Mouse (Mus musculus) intestine, embryonic 15.5 days (tissue): ENCODE results near the gene Tubg2. TPM values are rescaled to one million over a fixed set of nuclear protein-coding genes. Genes with fewer than 3 reads are reported as not detected.

ENCODE experiments used
- ATAC-seq: fragments of 200-750 bp; cut with Nextera tagmentation; 2 replicates; pipeline ENCODE4 v1.8.0; 2017; ENCODE audit warnings: moderate TSS enrichment, moderate library complexity
- H3K27ac ChIP-seq: fragments of 300-500 bp; sonication (generic); 2 replicates; pipeline ENCODE4 v1.5.1; 2015; ENCODE audit warnings: mild to moderate bottlenecking, inconsistent platforms
- H3K27me3 ChIP-seq: fragments of 300-500 bp; sonication (generic); replicated peaks from 2 replicates; pipeline ENCODE4 v1.6.1; 2015; ENCODE audit warnings: inconsistent platforms
- H3K36me3 ChIP-seq: fragments of 300-500 bp; sonication (generic); 2 replicates; pipeline ENCODE4 v1.6.1; 2015; ENCODE audit warnings: inconsistent platforms
- H3K4me1 ChIP-seq: fragments of 300-500 bp; sonication (generic); replicated peaks from 2 replicates; pipeline ENCODE4 v1.6.1; 2015; ENCODE audit warnings: inconsistent platforms
- H3K4me2 ChIP-seq: fragments of 300-500 bp; sonication (generic); replicated peaks from 2 replicates; pipeline ENCODE4 v1.6.1; 2015; ENCODE audit warnings: mild to moderate bottlenecking, inconsistent platforms
- H3K4me3 ChIP-seq: fragments of 300-500 bp; sonication (generic); replicated peaks from 2 replicates; pipeline ENCODE4 v1.5.1; 2015; ENCODE audit warnings: inconsistent platforms
- H3K9ac ChIP-seq: fragments of 300-500 bp; sonication (generic); 2 replicates; pipeline ENCODE4 v1.6.1; 2015; ENCODE audit warnings: inconsistent platforms
- H3K9me3 ChIP-seq: fragments of 300-500 bp; sonication (generic); 2 replicates; pipeline ENCODE4 v1.6.1; 2016; ENCODE audit warnings: inconsistent platforms
- WGBS: fragments of 180-500 bp; shearing (Covaris S2); methylation state at CpG from one replicate; pipeline ENCODE4 v1.1.7; 2015; 5-methylcytosine and 5-hydroxymethylcytosine counted together
- polyA plus RNA-seq: library from polyadenylated mRNA; unstranded; fragments of >200 nt; fragmentation: Nextera tagmentation; extraction: Ambion mirVana; gene quantifications from 2 replicates; pipeline ENCODE4 v1.2.1, GENCODE M21; 2015

The Tubg2 gene
- polyA plus RNA-seq, 1 experiment from 2014 or later: 4.4 TPM

DNA sequence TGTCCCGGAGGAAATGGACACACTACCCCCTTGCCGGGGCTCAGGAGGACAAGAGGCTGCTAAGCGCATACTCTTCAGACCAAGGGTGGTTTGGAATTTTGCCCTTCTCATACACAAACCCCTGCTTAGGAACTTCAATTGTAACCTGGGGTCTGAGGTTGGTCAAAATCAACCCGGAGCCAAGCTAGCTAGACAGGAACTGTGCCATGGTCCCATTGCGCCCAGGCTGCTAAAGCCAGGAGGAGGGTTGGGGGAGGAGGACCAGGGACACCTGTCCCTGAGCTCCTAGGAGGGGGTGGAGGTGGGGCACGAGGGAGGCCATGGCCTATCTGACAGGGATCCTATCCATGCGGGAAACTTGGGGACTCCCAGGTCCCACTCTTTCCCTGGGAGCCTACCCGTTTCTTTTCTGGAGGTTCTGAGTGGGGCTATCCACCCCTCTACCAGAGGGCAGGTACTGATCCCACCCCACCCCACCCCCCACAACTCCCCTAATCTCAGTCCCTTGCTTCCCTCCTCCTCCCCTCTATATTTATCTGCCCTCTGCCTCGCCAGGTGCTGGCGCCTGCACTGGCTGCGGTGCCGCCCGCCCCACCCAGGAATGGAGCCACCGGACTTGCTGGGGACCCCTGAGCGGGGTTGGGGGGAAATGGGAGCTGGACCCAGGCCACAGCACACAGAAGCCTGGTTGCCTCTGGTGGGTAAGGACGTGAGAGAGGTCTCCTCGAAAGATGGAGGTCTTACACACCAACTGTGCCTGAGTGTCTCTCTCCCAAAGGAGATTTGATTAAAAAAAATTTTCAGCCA is 13.8 kb downstream of the Tubg2 start:
- no peak overlapping the region for H3K27ac ChIP-seq
- H3K36me3 ChIP-seq: peaks cover 19% of the 10 kb centered on the region
- H3K4me1 ChIP-seq: peaks cover 45% of the 10 kb centered on the region
- peak overlapping the region; percentile 69 for H3K4me3 ChIP-seq
- ATAC-seq: no peak
- WGBS: 18% methylated on average over 17 of the region's 17 CpGs
- H3K9ac ChIP-seq: peak overlapping the region; percentile 72
- H3K9me3 ChIP-seq: no peaks in the 10 kb centered on the region
- peak overlapping the region; percentile 93 for H3K4me2 ChIP-seq
- H3K27me3 ChIP-seq: peaks cover 11% of the 10 kb centered on the region

GRCm38 (mm10) chr11:101170354-101170810 is 14.7 kb downstream of the Tubg2 start, which contains the start of gene Cntnap1:
Gene Cntnap1, plus strand, starts transcription at chr11:101170523.
- Histone ChIP-seq H3K9me3 (no peaks in the 10 kb centered on the region), H3K27ac (peak within 1 kb of the TSS; percentile 86), H3K4me2 (peak within 1 kb of the TSS; percentile 93), H3K27me3 (peaks cover 12% of the 10 kb centered on the region), H3K36me3 (peaks cover 17% of the 10 kb centered on the region), H3K4me1 (peaks cover 51% of the 10 kb centered on the region), H3K9ac (peak within 1 kb of the TSS; percentile 72), H3K4me3 (peak within 1 kb of the TSS; percentile 69)
- WGBS: 1% methylated on average over 35 of the region's 35 CpGs
- no peak for ATAC-seq

DNA sequence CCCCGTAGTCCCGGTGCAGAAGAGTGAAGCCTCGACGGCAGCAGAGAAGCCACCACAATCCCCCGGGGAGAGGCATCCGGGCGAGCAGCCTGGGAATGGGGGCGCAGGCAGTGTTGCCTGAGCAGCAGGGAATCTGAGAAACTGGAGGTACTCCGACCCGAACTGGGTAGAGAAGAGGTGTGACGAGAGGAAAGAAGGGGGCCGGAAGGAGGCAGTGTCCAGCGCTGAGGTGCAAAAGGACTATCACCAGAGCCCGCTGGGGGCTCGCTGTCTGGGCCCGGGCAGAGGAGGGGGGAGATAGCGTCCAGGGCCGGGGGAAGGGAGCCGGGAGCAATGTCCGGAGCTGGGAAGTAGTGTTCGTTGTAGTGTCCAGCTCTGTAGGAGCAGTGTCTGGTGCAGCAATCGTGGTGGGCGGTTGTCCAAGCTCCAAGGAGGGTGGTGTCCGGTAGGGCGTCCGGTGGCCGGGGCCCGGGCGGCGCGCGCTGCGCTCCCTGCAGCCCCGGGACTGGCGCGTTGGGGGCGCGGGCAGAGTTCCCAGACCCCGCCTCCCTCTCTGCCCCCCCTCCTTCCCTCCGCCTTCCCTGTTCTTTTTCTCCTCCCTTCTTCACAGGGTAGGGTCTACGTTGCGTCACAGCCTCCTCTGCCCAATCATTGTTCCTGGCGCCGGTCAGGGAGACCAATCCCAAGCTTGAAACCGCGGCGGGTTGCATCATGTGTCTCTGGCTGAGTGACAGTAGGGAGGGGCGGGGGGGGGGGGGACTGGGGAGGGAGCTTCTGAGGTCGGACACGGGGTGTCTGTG is 15.3 kb downstream of the Tubg2 start, which contains the start of gene Plekhh3:
Plekhh3 (minus strand) TSS at position 541 of the 800 bp plus-strand sequence.
- Histone ChIP-seq H3K4me1 (peaks cover 52% of the 10 kb centered on the region), H3K4me3 (peak within 1 kb of the TSS; percentile 69), H3K4me2 (peak within 1 kb of the TSS; percentile 93), H3K9me3 (no peaks in the 10 kb centered on the region), H3K9ac (peak within 1 kb of the TSS; percentile 72), H3K27ac (peak within 1 kb of the TSS; percentile 94), H3K36me3 (peaks cover 17% of the 10 kb centered on the region), H3K27me3 (peaks cover 12% of the 10 kb centered on the region)
- ATAC-seq: peak; percentile 95
- WGBS: under 1% methylated on average over 49 of the region's 50 CpGs

- peak overlapping the region; percentile 60 for H3K9ac ChIP-seq
- peak; percentile 70 for ATAC-seq
- H3K4me2 ChIP-seq: peak overlapping the region; percentile 85
- H3K27ac ChIP-seq: peak overlapping the region; percentile 94
- peaks cover 11% of the 10 kb centered on the region for H3K36me3 ChIP-seq
- H3K27me3 ChIP-seq: peaks cover 9% of the 10 kb centered on the region
- no peaks in the 10 kb centered on the region for H3K9me3 ChIP-seq
- peak overlapping the region; percentile 61 for H3K4me3 ChIP-seq
- peaks cover 61% of the 10 kb centered on the region for H3K4me1 ChIP-seq
- WGBS: under 1% methylated on average over 31 of the region's 31 CpGs
Observed at GRCm38 (mm10) chr11:101171721-101172433, 16.2 kb downstream of the Tubg2 start.

DNA sequence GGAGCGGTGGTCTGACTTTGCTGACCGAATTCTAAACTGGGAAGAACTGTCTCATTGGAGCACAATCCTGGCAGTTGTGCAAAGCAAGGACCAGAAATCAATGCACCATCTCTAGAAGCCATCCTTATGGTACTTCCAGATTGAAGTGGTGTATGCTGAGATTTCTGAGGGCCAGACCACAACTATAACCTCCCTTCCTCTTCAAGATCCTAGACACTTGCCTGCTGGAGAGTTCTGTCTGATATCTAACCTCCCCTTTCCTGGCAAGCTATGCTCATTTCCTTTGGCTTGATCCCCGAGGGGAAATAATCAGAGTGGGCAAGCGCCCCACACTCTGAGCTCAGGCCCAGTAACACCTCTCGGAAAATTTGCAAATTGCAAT is 16.7 kb downstream of the Tubg2 start:
- H3K27ac ChIP-seq: peak overlapping the region; percentile 94
- 20% methylated on average over 5 of the region's 5 CpGs for WGBS
- H3K4me3 ChIP-seq: peak overlapping the region; percentile 61
- H3K36me3 ChIP-seq: peaks cover 8% of the 10 kb centered on the region
- peaks cover 66% of the 10 kb centered on the region for H3K4me1 ChIP-seq
- H3K27me3 ChIP-seq: peaks cover 14% of the 10 kb centered on the region
- peak overlapping the region; percentile 60 for H3K9ac ChIP-seq
- no peaks in the 10 kb centered on the region for H3K9me3 ChIP-seq
- no peak for ATAC-seq
- H3K4me2 ChIP-seq: peak overlapping the region; percentile 85

GRCm38 (mm10) chr11:101173112-101173511 is 17.4 kb downstream of the Tubg2 start:
- H3K4me2 ChIP-seq: peak overlapping the region; percentile 89
- ATAC-seq: no peak
- 16% methylated on average over 11 of the region's 11 CpGs for WGBS
- peaks cover 18% of the 10 kb centered on the region for H3K27me3 ChIP-seq
- H3K9me3 ChIP-seq: no peaks in the 10 kb centered on the region
- H3K9ac ChIP-seq: peak overlapping the region; percentile 51; the same call in 1 of the 2 replicates
- H3K4me1 ChIP-seq: peaks cover 66% of the 10 kb centered on the region
- peak overlapping the region; percentile 85 for H3K27ac ChIP-seq
- H3K4me3 ChIP-seq: peak overlapping the region; percentile 33; the same call in 1 of the 2 replicates
- H3K36me3 ChIP-seq: peaks cover under 1% of the 10 kb centered on the region; the same call in 1 of the 2 replicates

DNA sequence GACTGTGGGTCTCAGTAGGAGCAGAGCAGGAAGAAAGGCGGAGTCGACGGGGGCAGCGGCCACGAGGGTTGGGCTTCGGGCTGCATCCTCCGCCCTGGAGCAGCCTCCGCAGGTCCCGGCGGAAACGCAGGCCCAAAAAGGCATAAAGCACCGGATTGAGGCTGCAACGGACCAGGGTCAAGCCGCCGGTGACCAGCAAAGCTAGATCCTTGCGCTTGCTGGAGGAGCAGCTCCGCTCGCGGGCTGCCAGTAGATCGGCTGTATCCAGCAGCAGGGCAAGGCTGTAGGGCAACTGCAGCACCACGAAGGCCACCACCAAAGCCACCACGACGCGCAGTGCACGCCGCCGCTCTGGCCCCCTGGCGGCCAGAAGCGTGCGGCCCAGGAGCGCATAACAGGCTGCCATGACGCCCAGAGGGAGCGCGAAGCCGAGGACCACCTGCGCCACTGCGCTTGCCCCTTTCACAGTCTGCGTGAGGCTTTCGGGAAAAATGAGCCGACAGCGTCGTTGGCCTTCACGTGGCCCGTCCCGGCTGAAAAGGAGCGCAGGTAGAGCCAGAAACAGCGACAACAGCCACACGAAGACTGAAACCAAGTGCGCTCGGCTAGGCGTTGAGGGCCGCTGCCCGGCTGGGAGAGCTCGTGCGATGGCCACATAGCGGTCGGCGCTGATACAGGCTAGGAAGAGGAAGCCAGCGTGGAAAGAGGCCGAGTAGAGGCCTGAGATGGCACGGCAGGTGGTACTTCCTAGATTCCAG is 18.1 kb downstream of the Tubg2 start:
- H3K4me3 ChIP-seq: peak overlapping the region; percentile 33
- H3K9ac ChIP-seq: peak overlapping the region; percentile 51
- no peaks in the 10 kb centered on the region for H3K36me3 ChIP-seq
- H3K9me3 ChIP-seq: no peaks in the 10 kb centered on the region
- peaks cover 60% of the 10 kb centered on the region for H3K4me1 ChIP-seq
- H3K27ac ChIP-seq: peak overlapping the region; percentile 85
- H3K27me3 ChIP-seq: peaks cover 25% of the 10 kb centered on the region
- peak; percentile 50 for ATAC-seq
- peak overlapping the region; percentile 89 for H3K4me2 ChIP-seq
- WGBS: 2% methylated on average over 61 of the region's 61 CpGs

- 39% methylated on average over 9 of the region's 9 CpGs for WGBS
- H3K9ac ChIP-seq: peak overlapping the region; percentile 51
- peak overlapping the region; percentile 89 for H3K4me2 ChIP-seq
- H3K4me3 ChIP-seq: peak overlapping the region; percentile 33
- H3K27ac ChIP-seq: 0 out of 2 replicates have a peak overlapping the region, but pooled peaks have one; percentile 85
- H3K4me1 ChIP-seq: peaks cover 55% of the 10 kb centered on the region
- ATAC-seq: no peak
- H3K9me3 ChIP-seq: no peaks in the 10 kb centered on the region
- H3K36me3 ChIP-seq: no peaks in the 10 kb centered on the region
- H3K27me3 ChIP-seq: peaks cover 25% of the 10 kb centered on the region
Observed at GRCm38 (mm10) chr11:101174389-101174745, 18.7 kb downstream of the Tubg2 start.

DNA sequence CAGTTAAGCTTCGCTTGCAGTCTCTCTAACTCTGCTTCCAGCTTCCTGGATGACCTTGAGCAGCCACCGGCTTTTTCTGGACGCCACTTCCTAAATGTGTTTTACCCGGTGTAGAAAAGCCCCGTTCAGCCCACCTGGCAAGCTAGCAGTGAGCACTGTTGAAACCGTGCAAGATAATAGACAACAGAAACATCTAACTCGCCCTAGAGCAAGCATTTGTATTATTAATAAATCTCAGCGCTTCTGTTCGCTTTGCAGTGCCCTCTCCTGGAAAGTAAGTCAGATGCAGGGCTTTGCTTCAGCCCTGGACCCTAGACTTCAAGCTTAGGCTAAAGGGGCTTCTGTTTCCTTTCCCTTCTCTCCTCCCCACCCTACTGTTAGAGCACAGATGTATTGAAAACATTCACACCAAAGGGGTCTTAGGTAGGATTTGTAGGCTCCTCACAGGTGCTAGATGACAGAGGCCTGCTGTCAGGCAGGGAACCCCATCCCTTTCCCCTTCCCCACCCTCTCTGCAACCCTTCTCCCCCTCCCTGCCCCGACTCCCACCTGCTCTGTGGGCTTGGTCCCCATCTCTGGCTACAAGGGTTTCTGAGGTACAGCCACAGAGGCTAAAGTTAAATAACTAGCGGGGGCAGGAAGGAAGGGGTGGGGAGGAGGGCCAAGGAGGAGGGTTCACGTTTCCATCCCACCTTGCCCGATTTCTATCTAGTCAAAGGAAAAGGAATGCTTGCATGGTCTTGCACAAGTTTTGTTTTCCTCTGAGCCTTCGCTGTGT is 19.3 kb downstream of the Tubg2 start, which contains the start of gene Ccr10:
Ccr10 (minus strand) TSS at position 593 of the 778 bp plus-strand sequence.
- Histone ChIP-seq H3K27ac (0 out of 2 replicates have a peak within 1 kb of the TSS, but pooled peaks have one; percentile 85), H3K9me3 (no peaks in the 10 kb centered on the region), H3K27me3 (peaks cover 25% of the 10 kb centered on the region), H3K4me1 (peaks cover 49% of the 10 kb centered on the region), H3K4me3 (peak within 1 kb of the TSS; percentile 33), H3K4me2 (peak within 1 kb of the TSS; percentile 89), H3K9ac (peak within 1 kb of the TSS; percentile 51), H3K36me3 (no peaks in the 10 kb centered on the region)
- ATAC-seq: no peak
- WGBS: 26% methylated on average over 14 of the region's 14 CpGs

DNA sequence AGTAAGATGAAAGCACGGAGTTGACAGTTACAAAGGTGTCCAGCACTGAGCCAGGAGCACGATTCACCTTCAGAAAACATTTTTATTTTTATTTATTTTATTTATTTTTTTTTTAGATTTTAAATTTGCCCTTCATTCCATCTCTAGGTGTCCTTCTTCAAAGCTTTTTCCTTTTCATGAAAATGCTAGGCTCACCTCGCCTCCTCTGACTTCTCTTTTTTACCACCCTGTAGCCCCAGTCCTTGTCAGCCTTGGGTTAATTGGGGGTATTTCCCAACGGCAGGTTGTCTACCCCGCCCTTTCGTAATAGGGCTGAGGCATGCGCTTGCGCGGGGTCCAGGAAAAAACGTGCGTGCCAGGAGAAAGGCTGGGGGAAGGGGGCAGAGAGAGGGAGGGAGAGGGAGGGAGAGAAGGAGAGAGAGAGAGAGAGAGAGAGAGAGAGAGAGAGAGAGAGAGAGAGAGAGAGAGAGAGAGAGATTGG is 20.0 kb downstream of the Tubg2 start:
- Histone ChIP-seq H3K4me1 (peaks cover 47% of the 10 kb centered on the region), H3K4me3 (peak overlapping the region; percentile 28), H3K9ac (0 out of 2 replicates have a peak overlapping the region, but pooled peaks have one; percentile 18), H3K4me2 (peak overlapping the region; percentile 65), H3K27ac (no peak overlapping the region), H3K9me3 (no peaks in the 10 kb centered on the region), H3K27me3 (peaks cover 25% of the 10 kb centered on the region), H3K36me3 (no peaks in the 10 kb centered on the region)
- 10% methylated on average over 11 of the region's 11 CpGs for WGBS
- ATAC-seq: no peak
